Mouse (Mus musculus) ovary, postnatal 14 days (tissue): ENCODE measurements around the gene Psmd5.
"Not testable (repeated sequence)": the region's sequence is repeated elsewhere in the genome, so short reads cannot be mapped to it uniquely, and the experiment has no call there.

Experiments used
- DNase-seq: peaks from one replicate; pipeline ENCODE4 v3.0.0; 2022; ENCODE audit warnings: low spot score

The Psmd5 gene

GRCm38 (mm10) chr2:34826460-34827231, 48.1 kb downstream of the Psmd5 start:
- DNase-seq: no peak

GRCm38 (mm10) chr2:34825827-34826459, 48.8 kb downstream of the Psmd5 start, which contains the start of gene Fbxw2:
Fbxw2 (minus strand) TSS chr2:34826311.
- DNase-seq: peak; percentile 86

- DNase-seq: no peak
Measured at GRCm38 (mm10) chr2:34818492-34818891, 56.3 kb downstream of the Psmd5 start.

GRCm38 (mm10) chr2:34815893-34816292, 58.9 kb downstream of the Psmd5 start:
- DNase-seq: not testable (repeated sequence)

- no peak for DNase-seq
Measured at GRCm38 (mm10) chr2:34812706-34813105, 62.1 kb downstream of the Psmd5 start.

GRCm38 (mm10) chr2:34810775-34811174, 64.0 kb downstream of the Psmd5 start:
- DNase-seq: no peak

- no peak for DNase-seq
Measured at GRCm38 (mm10) chr2:34809568-34809967, 65.2 kb downstream of the Psmd5 start.

GRCm38 (mm10) chr2:34808057-34808456, 66.7 kb downstream of the Psmd5 start:
- DNase-seq: no peak

GRCm38 (mm10) chr2:34805364-34805950, 69.3 kb downstream of the Psmd5 start:
- no peak for DNase-seq

- no peak for DNase-seq
Measured at GRCm38 (mm10) chr2:34804815-34805214, 70.0 kb downstream of the Psmd5 start.

GRCm38 (mm10) chr2:34804172-34804571, 70.6 kb downstream of the Psmd5 start:
- DNase-seq: no peak

GRCm38 (mm10) chr2:34803746-34804145, 71.0 kb downstream of the Psmd5 start:
- DNase-seq: no peak

GRCm38 (mm10) chr2:34802565-34803245, 72.1 kb downstream of the Psmd5 start:
- DNase-seq: not testable (repeated sequence)

- peak; percentile 92 for DNase-seq
Measured at GRCm38 (mm10) chr2:34801516-34802482, 73.0 kb downstream of the Psmd5 start.

GRCm38 (mm10) chr2:34800371-34800770, 74.4 kb downstream of the Psmd5 start:
- no peak for DNase-seq
